Mouse (Mus musculus) heart, postnatal 0 days (tissue): Measurements from ENCODE around the gene Shisa6.

Experiments
- CTCF ChIP-seq: IDR thresholded peaks from 2 replicates; pipeline ENCODE4 v1.5.1; 2016; ENCODE audit warnings: antibody characterized with exemption, control low read depth, low read depth
- EP300 ChIP-seq: IDR thresholded peaks from 2 replicates; pipeline ENCODE4 v1.6.1; 2016; ENCODE audit warnings: antibody characterized with exemption, low read depth

GRCm38 (mm10) chr11:66568386-66568791 lies 42.6 kb upstream of the Shisa6 start:
- TF ChIP-seq CTCF (no peak), EP300 (no peak)
